Mouse (Mus musculus) thymus, postnatal 10 days (tissue): ENCODE results near the gene Ripor2.
A peak's percentile ranks its signal among the peaks of the same experiment; 100 is the strongest.

Experiments used
- DNase-seq, 2 experiments: peaks; one replicate each; pipeline ENCODE4 v3.0.0; 2021; ENCODE audit warnings: low spot score in 2 of 2

Gene Ripor2

DNA sequence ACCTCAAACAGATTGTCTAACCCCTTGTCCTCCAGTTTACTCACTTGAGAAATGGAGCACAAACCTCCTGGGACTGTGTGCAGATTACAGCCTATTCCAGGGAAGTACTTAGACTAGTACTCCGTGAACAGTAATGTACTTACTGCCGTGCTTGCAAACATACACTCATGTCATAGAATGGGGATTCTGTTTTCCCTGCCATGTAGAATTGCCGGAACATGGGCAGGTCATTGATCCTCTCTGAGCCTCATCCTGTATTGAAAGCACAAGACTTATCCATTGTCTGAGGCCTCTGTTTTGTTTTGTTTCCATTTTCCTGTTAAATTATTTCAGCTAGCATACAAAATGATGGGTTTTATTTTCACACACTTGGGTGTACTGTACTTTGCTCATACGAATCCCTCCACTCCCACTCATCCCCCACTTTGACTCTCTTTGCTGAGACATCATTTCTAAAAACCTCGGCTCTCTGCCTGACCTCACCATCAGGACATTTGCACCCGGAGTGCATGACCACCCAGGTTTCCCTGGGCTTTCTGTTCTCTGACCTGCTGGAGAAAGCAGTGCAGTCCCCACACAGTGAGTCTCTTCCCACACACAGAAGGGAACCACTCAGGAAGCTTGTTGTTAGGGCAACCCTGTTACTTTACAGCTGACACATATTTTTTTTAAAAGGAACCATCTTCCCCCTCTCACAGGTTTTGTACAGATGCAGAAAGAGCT lies 35.2 kb downstream of the Ripor2 start:
- no peak for DNase-seq

GRCm38 (mm10) chr13:24617799-24618130 lies 35.8 kb downstream of the Ripor2 start:
- DNase-seq = peak in 1 of 2 experiments; percentile 33

DNA sequence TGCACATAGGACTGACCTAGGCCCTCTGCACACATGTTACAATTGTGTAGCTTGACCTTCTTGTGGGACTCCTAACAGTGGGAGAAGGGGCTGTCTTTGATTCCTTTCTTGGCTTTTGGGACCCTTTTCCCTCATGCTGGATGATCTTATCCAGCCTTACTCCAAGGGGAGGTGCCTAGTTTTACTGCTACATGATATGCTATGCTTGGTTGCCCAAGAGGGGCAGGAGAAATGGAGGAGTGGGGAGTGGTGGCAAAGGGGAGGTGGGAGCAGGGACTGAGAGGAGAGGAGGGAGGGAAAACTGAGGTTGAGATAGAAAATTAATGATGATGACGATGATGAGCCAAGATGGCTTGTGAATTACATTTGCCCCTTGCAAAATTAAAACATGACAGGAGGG lies 37.7 kb downstream of the Ripor2 start:
- DNase-seq = no peak

- no peak for DNase-seq
These were observed 38.5 kb downstream of the Ripor2 start for GRCm38 (mm10) chr13:24620439-24620838.

DNA sequence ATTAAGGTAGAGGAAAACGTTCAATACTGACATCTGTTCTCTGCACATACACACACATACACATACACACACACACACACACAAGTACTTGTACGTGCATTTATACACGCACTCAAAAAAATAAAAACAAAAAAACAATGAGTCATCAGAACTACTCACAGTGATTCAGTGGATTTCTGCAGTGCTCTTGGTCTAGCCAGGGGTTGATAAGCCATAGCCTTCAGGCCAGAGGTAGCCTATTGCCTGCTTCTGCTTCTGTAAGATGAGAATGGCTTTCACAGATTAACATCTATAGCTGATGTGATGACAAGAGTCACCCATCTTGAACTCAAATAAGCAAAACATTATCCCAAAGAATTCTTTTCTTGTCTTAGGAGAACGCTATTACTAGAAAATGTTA lies 41.6 kb downstream of the Ripor2 start:
- no peak for DNase-seq

GRCm38 (mm10) chr13:24625071-24625470 lies 43.1 kb downstream of the Ripor2 start:
- no peak for DNase-seq

GRCm38 (mm10) chr13:24626698-24627436 lies 44.9 kb downstream of the Ripor2 start:
- DNase-seq = no peak

- no peak for DNase-seq
These were observed 46.2 kb downstream of the Ripor2 start for GRCm38 (mm10) chr13:24628192-24628591.

GRCm38 (mm10) chr13:24629073-24629621 lies 47.2 kb downstream of the Ripor2 start:
- DNase-seq = no peak

GRCm38 (mm10) chr13:24630364-24630763 lies 48.4 kb downstream of the Ripor2 start:
- no peak for DNase-seq

- DNase-seq = no peak
These were observed 51.1 kb downstream of the Ripor2 start for GRCm38 (mm10) chr13:24632988-24633577.

DNA sequence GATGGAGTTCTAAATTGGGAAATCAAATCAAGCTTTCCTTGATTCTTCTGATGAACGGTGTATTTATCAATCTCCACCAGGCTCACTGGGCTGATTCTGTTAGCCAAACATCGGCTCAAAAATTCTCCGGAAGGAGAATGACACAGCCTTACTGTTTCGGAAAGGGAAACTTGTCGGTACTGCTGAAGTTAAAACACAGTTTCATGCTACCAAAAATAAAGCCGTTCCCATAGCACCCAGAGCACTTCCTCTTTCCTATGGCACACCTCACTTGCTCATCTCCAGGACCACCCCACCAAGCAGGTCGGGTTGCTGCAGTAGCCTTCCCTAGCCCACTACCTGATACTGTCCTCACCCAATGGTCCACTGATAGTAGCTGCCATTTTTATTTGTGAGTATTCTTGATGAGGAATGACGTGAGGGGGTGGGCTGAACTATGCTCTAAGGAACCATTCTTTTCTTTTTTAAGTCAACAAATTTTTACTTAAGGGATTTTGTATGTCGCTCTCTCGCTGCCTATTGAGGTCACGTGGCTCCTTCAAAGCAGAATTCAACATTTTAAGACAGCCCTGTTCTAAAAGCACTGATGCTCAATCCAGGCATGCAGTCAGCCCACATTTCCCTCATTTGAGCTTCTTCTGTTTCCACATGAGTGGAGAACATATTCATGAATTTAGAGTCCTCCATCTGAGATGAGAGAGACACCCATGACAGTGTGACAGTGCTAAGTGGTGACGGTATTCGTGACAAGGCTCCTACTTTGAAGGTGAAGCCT lies 52.5 kb downstream of the Ripor2 start:
- DNase-seq = no peak

DNA sequence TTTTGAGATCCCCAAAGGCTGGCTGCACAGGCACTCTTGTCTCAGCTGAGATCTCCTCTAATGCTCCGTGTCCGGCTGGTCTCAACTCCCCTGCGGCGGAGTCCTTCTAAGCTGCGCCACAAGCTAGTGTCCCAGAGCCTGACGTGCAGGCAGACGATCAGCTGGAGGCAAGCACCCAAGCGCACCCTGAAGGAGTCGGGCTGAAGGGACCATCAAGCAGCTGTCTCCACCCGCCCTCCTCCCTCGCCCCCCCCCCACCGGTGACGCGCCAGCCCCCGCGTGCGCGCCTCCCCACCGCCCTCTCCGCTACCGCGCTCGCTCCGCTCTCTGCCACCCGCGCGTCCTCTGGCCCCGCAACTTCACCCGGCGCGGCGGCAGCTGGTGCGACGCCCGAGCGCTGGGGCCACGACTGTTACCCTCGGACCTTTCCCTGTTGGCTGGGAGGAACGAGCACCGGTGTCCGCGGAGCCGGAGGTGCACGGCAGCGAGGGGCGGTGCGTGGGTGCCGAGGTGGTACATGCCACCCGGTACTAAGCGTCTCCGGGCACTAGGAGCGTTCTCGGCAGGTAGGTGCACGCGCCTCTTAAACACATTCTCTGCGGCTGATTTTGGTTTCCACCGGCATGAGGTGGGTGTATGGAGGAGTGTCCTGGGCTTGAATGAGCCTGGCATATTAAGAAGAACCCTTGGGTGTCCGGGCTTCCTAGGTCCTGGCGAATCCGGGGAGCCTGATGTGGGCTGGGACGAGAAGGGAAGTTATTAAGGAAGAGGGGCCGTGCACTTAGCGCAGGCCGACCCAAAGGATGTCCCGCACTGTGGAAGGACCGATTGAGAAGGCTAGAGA lies 56.6 kb downstream of the Ripor2 start:
- peak; percentile 53 to 66 for DNase-seq

DNA sequence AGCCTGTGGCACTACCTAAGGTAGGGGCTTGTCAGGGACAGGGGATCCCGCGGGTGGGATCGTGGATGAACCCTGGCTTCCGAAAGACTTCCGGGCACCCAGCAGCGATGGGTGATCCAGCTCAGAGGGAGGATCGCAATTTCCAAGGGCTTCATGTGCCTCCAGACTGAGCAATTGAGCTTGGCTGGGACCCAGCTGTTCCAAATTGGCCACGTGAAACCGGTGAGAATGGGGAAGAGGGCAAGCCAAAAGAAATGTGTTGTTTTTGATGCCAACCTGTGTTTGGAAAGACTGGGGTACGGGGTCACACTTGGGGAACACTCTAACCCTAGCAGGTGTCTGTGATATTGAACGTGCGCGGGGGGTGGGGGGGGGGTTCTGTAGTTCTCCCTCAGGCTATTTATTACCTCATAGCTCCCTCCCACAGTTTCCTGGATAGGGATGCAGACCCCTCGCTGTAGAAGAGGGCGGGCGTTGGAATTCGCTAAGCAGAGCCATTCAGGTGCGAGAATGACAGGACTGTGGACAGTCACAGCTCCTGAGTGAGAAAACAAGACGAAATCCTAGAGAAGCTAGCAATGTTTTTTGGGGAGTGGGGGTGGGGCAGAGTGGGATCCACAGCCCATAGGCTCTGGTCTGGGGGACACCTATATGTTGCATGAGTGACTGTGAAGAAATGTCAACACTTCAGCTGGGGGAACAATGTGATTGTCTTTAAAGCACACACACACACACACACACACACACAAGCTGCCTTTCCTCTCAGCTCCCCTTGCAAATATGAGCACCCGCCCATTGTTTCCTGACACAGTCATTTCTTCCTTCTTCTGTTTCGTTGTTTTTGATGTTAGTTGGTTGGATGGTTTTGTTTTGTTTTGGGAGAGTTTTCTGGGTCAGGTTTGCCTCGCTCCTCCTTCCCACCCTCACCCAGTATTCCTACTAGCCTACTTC lies 57.5 kb downstream of the Ripor2 start:
- peak in 1 of 2 experiments; percentile 34 for DNase-seq

GRCm38 (mm10) chr13:24640166-24640560 lies 58.2 kb downstream of the Ripor2 start:
- no peak for DNase-seq

GRCm38 (mm10) chr13:24640836-24641385 lies 58.9 kb downstream of the Ripor2 start:
- no peak for DNase-seq

GRCm38 (mm10) chr13:24641491-24642430 lies 59.8 kb downstream of the Ripor2 start:
- no peak for DNase-seq

DNA sequence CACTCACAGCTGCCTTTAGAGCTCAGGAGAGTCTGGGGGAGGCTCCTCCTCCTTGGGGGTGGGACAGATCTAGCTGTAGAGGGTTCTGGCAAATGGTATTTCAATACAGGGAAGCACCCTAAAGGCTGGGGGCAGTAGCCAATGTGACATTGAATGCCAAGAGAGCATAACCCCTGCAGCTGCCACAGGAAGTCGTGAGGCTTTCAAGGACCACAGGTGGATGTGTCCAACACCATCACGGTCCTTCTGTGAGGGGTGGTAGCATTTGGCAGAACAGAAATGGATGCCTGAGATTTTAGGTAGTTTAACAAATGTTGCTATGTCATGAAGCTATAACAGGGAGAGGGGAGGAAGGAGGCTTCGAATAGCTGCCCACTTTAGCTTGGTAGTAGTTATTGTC lies 63.2 kb downstream of the Ripor2 start:
- no peak for DNase-seq
